Mouse (Mus musculus): ENCODE measurements at regions not wholly inside any gene's neighbourhood (a gene's known extent, or its start where the extent isn't known, plus 50 kb on each side); places are given as distances from the start of the nearest gene placed in this dataset.
A peak's percentile ranks its signal among the peaks of the same experiment; 100 is the strongest.

- ATAC-seq (replicated peaks; ENCODE audit: low read depth, poor library complexity, severe bottlenecking) = no peak
These were observed 55.3 kb downstream of the Adra2a start for GRCm38 (mm10) chr19:54099292-54099691.

- ATAC-seq (replicated peaks; ENCODE audit: low read depth, poor library complexity, severe bottlenecking) = no peak
These were observed 55.8 kb downstream of the Adra2a start for GRCm38 (mm10) chr19:54099769-54100168.

GRCm38 (mm10) chr19:54106571-54106970, 62.6 kb downstream of the Adra2a start:
- peak; percentile 54; the same call in 1 of the 2 replicates for ATAC-seq (replicated peaks; ENCODE audit: low read depth, poor library complexity, severe bottlenecking)

DNA sequence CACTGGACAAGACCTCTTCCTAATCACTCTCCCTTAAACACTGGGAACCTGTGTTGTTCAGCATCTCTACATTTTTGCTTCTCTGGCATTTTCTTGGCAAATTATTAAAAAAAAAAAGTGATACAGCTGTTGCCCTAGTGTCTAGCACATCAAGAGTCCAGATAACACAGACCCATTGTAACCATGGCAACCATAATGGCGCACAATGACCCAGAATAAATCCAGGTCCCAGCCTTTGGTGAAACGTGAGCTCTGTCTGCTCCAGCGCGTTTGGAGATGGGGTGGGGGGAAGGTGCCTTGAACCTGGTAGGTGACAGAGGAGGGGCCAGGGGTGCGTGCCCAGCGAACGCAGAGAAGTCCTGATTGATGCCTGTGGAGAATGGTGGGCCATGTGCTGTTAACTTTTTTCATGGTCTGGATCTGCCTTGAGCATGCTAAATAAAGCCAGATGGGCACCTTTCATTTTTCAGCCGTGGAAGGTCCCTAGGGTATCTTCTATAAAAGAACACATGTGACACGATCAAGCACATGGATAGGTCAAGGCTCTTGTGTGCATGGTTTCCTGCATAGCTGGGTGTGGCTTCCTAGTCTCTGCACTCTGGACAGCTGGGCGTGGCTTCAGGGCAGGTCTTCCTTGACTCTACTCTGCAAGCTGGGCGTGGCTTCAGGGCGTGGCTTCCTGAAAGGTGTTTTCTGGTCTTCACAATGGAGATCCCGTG, 63.3 kb downstream of the Adra2a start:
- ATAC-seq (replicated peaks; ENCODE audit: low read depth, poor library complexity, severe bottlenecking) = no peak

- ATAC-seq (replicated peaks; ENCODE audit: low read depth, poor library complexity, severe bottlenecking) = no peak
These were observed 66.1 kb downstream of the Adra2a start for GRCm38 (mm10) chr19:54110080-54110479.

DNA sequence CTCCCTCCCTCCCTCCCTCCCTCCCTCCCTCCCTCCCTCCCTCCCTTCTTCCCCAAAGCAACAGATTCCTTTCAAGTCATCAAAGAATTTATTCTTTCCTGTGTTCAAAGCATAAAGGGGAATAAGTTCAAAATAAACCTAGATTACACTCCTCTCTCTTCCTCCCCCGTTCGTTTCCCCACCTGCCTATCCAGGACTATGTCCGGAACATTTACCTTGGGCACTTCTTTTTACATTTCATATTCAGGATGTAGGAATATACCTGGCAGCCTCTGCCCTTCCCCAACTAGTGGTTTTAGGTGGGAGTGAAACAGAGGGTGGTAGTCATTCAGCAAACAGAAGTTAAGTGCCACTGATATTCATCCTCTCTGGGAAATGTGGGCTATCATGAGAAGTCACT, 68.7 kb downstream of the Adra2a start:
- no peak for ATAC-seq (replicated peaks; ENCODE audit: low read depth, poor library complexity, severe bottlenecking)

- no peak for ATAC-seq (replicated peaks; ENCODE audit: low read depth, poor library complexity, severe bottlenecking)
These were observed 69.5 kb downstream of the Adra2a start for GRCm38 (mm10) chr19:54113421-54113820.

- ATAC-seq (replicated peaks; ENCODE audit: low read depth, poor library complexity, severe bottlenecking) = peak; percentile 95
These were observed 70.8 kb downstream of the Adra2a start for GRCm38 (mm10) chr19:54114588-54115317.

- peak; percentile 30 for ATAC-seq (replicated peaks; ENCODE audit: low read depth, poor library complexity, severe bottlenecking)
These were observed 71.4 kb downstream of the Adra2a start for GRCm38 (mm10) chr19:54115335-54115734.

- ATAC-seq (replicated peaks; ENCODE audit: low read depth, poor library complexity, severe bottlenecking) = no peak
These were observed 72.9 kb downstream of the Adra2a start for GRCm38 (mm10) chr19:54116829-54117228.

- ATAC-seq (replicated peaks; ENCODE audit: low read depth, poor library complexity, severe bottlenecking) = no peak
These were observed 73.7 kb downstream of the Adra2a start for GRCm38 (mm10) chr19:54117676-54118075.

DNA sequence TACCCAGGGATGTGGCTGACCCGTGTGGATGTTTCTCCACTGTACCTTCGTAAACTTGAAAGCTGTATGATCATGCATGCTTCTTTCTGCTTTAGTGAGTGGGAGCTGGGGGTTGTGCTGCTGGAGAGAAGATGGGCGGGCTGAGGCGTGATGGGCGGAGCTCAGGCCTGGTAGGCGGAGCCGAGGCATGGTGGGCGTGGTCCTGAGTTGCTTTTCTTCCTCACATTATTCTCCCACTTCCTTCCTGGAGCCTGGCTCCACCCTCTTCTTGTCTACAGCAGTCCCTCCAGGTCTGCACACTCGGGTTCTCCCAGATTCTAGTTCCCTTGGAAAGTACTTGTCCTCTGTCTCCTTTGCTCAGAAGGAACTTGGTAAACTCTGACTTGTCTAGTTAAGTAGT, 79.6 kb downstream of the Adra2a start:
- no peak for ATAC-seq (replicated peaks; ENCODE audit: low read depth, poor library complexity, severe bottlenecking)

DNA sequence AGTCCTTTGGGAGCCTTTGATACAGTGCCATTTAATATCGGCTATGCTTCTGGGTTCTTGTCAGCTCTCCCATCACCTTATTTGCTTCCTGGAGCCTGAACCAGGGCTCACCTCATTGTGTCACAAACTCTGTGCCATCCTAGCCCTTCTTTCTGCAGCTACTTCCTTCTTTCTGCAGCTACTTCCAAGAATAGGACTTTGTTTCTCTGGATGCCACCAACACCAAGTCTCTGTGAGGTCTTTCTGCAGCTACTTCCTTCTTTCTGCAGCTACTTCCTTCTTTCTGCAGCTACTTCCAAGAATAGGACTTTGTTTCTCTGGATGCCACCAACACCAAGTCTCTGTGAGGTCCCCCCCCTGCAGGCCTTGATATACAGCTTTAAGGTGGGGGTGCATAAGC, 107.8 kb downstream of the Adra2a start:
- 0 out of 2 replicates have a peak, but pooled peaks have one; percentile 29 for ATAC-seq (replicated peaks; ENCODE audit: low read depth, poor library complexity, severe bottlenecking)

- no peak for ATAC-seq (replicated peaks; ENCODE audit: low read depth, poor library complexity, severe bottlenecking)
These were observed 110.4 kb downstream of the Adra2a start for GRCm38 (mm10) chr19:54154400-54154799.

- ATAC-seq (replicated peaks; ENCODE audit: low read depth, poor library complexity, severe bottlenecking) = no peak
These were observed 126.4 kb downstream of the Adra2a start for GRCm38 (mm10) chr19:54170361-54170760.

DNA sequence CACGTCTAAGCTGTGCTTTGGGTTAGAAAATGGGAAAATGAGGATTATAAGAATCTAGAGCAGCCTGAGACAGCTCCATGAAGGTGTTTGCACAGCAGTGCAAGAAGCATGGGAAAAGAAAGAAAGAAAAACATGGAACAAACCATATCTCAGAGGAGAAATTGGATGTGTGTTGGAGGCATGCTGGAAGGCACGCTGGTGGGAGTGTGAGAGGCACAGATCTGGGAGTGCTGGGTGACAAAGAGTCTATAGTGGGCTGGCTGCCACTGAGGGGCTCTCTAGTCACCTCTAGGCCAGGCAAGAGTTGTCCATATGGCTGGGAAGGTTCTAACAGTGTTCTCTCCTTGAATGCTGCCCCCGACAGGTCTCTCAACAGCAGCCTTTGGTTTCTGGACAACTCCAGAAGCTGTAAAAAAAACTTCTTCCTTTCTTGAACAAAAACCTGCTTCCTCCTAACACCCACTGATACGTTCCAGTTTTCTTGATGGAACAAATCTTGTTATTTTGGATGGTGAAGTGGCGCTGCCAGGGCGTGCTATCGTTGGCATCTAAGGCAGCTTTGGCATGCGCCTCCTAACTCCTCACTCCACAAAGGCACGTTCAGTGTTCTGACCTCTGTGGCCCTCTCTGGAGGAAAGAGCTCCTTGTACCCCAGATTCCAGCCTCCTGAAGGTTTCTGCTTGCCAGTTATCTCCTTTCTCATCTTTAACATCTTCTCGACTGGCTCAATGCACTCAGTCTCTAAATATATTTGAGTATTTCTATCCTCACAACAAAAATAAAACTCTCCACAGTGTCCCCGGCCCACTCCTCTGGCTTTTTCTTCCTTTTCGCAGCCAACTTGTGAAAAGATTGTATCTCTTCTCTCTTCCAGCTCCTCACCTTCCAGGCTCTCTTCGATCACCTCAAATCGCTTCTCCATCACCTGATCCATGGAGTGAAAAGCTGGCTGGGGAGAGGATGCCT, 130.4 kb downstream of the Adra2a start:
- no peak for ATAC-seq (replicated peaks; ENCODE audit: low read depth, poor library complexity, severe bottlenecking)

DNA sequence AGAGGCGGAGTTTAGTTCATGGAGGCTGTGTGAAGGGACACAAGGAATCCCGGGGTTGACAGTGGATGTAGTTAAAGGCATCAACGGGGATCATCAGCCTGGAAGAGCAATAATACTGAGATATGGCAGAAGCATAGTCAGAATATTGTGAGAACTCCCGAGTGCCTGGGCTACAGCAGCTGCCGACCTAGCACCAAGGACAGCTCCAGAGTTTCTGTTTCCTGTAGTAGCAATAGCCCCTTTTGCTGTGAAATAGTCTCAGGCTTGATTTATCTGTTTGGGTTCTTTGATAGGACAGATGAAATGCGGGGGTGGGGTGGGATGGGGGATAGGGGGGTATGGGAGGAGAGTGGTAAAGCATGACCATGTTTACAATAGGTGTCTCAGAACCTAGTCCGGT, 131.8 kb downstream of the Adra2a start:
- no peak for ATAC-seq (replicated peaks; ENCODE audit: low read depth, poor library complexity, severe bottlenecking)

DNA sequence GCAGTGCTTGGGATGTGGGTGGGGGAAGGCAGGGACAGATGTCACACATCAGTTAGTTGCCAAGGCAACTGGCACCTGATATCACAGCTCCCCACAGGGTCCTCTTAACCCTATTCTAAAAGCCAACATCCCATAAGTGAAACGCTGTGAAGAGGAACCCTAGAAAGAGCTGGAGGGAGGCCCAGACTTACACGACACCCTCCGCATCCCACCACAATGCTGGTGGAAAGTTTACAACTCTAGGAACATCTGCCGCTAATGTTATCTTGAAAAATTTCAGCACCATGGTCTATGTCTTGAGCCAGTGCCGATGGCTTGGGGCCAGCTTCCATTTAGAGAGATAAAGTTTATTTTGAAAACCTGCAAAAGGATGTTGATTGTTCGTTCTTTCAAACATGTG, 133.5 kb downstream of the Adra2a start:
- no peak for ATAC-seq (replicated peaks; ENCODE audit: low read depth, poor library complexity, severe bottlenecking)

DNA sequence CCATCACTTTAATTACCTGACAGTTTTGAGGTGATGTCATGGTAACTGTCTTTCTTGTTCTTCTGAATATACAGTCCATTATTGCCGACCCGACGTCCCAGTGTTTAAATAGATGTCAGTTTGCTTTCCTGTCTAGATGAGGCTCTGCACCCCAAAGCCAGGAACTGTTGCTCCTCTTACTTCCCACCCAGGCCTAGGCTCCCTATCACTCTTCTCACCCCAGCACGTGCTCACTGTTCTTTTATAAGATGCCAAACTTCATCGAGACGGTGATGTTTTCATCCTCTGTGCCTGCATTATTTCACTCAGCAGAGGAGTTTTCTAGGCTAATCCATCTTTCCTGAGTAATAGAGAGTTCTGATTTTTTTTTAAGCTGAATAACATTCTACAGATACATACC, 156.5 kb downstream of the Adra2a start:
- no peak for ATAC-seq (replicated peaks; ENCODE audit: low read depth, poor library complexity, severe bottlenecking)

DNA sequence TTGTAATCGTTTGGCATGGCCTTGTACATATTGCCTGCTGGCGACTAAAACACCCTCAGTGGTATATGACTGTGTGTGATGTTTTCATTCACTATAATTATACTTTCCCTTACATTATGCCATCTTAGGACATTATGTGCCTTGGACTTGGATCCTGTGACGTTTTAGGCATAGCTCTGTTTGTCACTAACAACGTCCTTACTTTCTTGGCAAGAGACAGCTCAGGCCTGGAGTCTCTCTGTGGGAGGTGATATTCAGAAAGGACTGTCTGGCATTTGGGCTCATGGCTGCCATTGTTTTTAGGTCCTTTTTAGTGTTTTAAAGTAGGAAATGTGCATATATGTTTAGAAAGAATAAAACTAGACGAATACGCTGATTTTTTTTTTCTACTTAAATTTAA, 158.5 kb downstream of the Adra2a start:
- no peak for ATAC-seq (replicated peaks; ENCODE audit: low read depth, poor library complexity, severe bottlenecking)

- ATAC-seq (replicated peaks; ENCODE audit: low read depth, poor library complexity, severe bottlenecking) = no peak
These were observed 162.9 kb downstream of the Adra2a start for GRCm38 (mm10) chr19:54206819-54207218.
